Mouse (Mus musculus): ENCODE measurements around the gene Magi1. TPM values are rescaled to one million over a fixed set of nuclear protein-coding genes. Genes with fewer than 3 reads are reported as not detected.

The Magi1 gene
- polyA plus RNA-seq, 1 experiment from 2014 or later, result 19.4 TPM

GRCm38 (mm10) chr6:94101256-94101655 lies 182.5 kb downstream of the Magi1 start:
- Histone ChIP-seq H3K27ac (replicated peaks) (peak overlapping the region; percentile 42; the same call in 1 of the 2 replicates), H3K4me1 (peaks cover 9% of the 10 kb centered on the region), H3K9me3 (replicated peaks) (no peaks in the 10 kb centered on the region), H3K36me3 (no peaks in the 10 kb centered on the region), H3K27me3 (ENCODE audit: low read depth, poor library complexity, severe bottlenecking) (no peaks in the 10 kb centered on the region), H3K4me3 (no peak overlapping the region)
- no peak for DNase-seq (ENCODE audit: low spot score)
- WGBS, result 60% methylated on average over 5 of the region's 5 CpGs

- H3K9me3 ChIP-seq (replicated peaks), result no peaks in the 10 kb centered on the region
- no peak overlapping the region for H3K27ac ChIP-seq (replicated peaks)
- H3K4me3 ChIP-seq, result no peak overlapping the region
- 57% methylated on average over 4 of the region's 4 CpGs for WGBS
- DNase-seq (ENCODE audit: low spot score), result no peak
- peaks cover 36% of the 10 kb centered on the region for H3K4me1 ChIP-seq
- H3K36me3 ChIP-seq, result no peaks in the 10 kb centered on the region
- H3K27me3 ChIP-seq (ENCODE audit: low read depth, poor library complexity, severe bottlenecking), result no peaks in the 10 kb centered on the region
Observed at GRCm38 (mm10) chr6:94094924-94095685, 188.6 kb downstream of the Magi1 start.

- no peaks in the 10 kb centered on the region for H3K9me3 ChIP-seq (replicated peaks)
- H3K36me3 ChIP-seq, result no peaks in the 10 kb centered on the region
- H3K27ac ChIP-seq (replicated peaks), result no peak overlapping the region
- WGBS, result 49% methylated on average over 8 of the region's 8 CpGs
- peaks cover 36% of the 10 kb centered on the region for H3K4me1 ChIP-seq
- H3K27me3 ChIP-seq (ENCODE audit: low read depth, poor library complexity, severe bottlenecking), result no peaks in the 10 kb centered on the region; the same call in 1 of the 2 replicates
- no peak overlapping the region for H3K4me3 ChIP-seq
- no peak for DNase-seq (ENCODE audit: low spot score)
Observed at GRCm38 (mm10) chr6:94092969-94093597, 190.6 kb downstream of the Magi1 start.

GRCm38 (mm10) chr6:94092500-94092899 lies 191.2 kb downstream of the Magi1 start:
- no peak overlapping the region for H3K27ac ChIP-seq (replicated peaks)
- DNase-seq (ENCODE audit: low spot score), result no peak
- H3K4me3 ChIP-seq, result no peak overlapping the region
- H3K4me1 ChIP-seq, result peaks cover 39% of the 10 kb centered on the region
- no peaks in the 10 kb centered on the region for H3K9me3 ChIP-seq (replicated peaks)
- WGBS, result 88% methylated on average over 4 of the region's 4 CpGs
- H3K27me3 ChIP-seq (ENCODE audit: low read depth, poor library complexity, severe bottlenecking), result no peaks in the 10 kb centered on the region; the same call in 1 of the 2 replicates
- H3K36me3 ChIP-seq, result no peaks in the 10 kb centered on the region

- Histone ChIP-seq H3K36me3 (no peaks in the 10 kb centered on the region), H3K27ac (replicated peaks) (no peak overlapping the region), H3K9me3 (replicated peaks) (no peaks in the 10 kb centered on the region; the same call in 1 of the 2 replicates), H3K4me1 (peaks cover 51% of the 10 kb centered on the region), H3K4me3 (no peak overlapping the region), H3K27me3 (ENCODE audit: low read depth, poor library complexity, severe bottlenecking) (peaks cover 7% of the 10 kb centered on the region; the same call in 1 of the 2 replicates)
- DNase-seq (ENCODE audit: low spot score), result no peak
- 72% methylated on average over 2 of the region's 2 CpGs for WGBS
Observed at GRCm38 (mm10) chr6:94086855-94087254, 196.9 kb downstream of the Magi1 start.

- 28% methylated on average over 5 of the region's 5 CpGs for WGBS
- Histone ChIP-seq H3K27me3 (ENCODE audit: low read depth, poor library complexity, severe bottlenecking) (peaks cover 7% of the 10 kb centered on the region; the same call in 1 of the 2 replicates), H3K4me3 (no peak overlapping the region), H3K4me1 (peaks cover 53% of the 10 kb centered on the region), H3K36me3 (no peaks in the 10 kb centered on the region), H3K27ac (replicated peaks) (no peak overlapping the region), H3K9me3 (replicated peaks) (no peaks in the 10 kb centered on the region; the same call in 1 of the 2 replicates)
- DNase-seq (ENCODE audit: low spot score), result peak; percentile 55
Observed at GRCm38 (mm10) chr6:94084752-94085151, 199.0 kb downstream of the Magi1 start.

- Histone ChIP-seq H3K4me1 (peaks cover 64% of the 10 kb centered on the region), H3K27me3 (ENCODE audit: low read depth, poor library complexity, severe bottlenecking) (peaks cover 7% of the 10 kb centered on the region; the same call in 1 of the 2 replicates), H3K4me3 (no peak overlapping the region), H3K9me3 (replicated peaks) (no peaks in the 10 kb centered on the region; the same call in 1 of the 2 replicates), H3K36me3 (no peaks in the 10 kb centered on the region), H3K27ac (replicated peaks) (no peak overlapping the region; the same call in 1 of the 2 replicates)
- WGBS, result 93% methylated on average over 7 of the region's 7 CpGs
- no peak for DNase-seq (ENCODE audit: low spot score)
Observed at GRCm38 (mm10) chr6:94083459-94083858, 200.3 kb downstream of the Magi1 start.

GRCm38 (mm10) chr6:94080933-94081545 lies 202.7 kb downstream of the Magi1 start:
- Histone ChIP-seq H3K4me3 (no peak overlapping the region), H3K4me1 (peaks cover 46% of the 10 kb centered on the region), H3K27ac (replicated peaks) (no peak overlapping the region), H3K27me3 (ENCODE audit: low read depth, poor library complexity, severe bottlenecking) (no peaks in the 10 kb centered on the region), H3K36me3 (no peaks in the 10 kb centered on the region), H3K9me3 (replicated peaks) (no peaks in the 10 kb centered on the region; the same call in 1 of the 2 replicates)
- DNase-seq (ENCODE audit: low spot score), result peak; percentile 67
- WGBS, result 27% methylated on average over 4 of the region's 4 CpGs

GRCm38 (mm10) chr6:94078934-94079333 lies 204.8 kb downstream of the Magi1 start:
- Histone ChIP-seq H3K27ac (replicated peaks) (peak overlapping the region; percentile 13; the same call in 1 of the 2 replicates), H3K4me1 (peaks cover 33% of the 10 kb centered on the region), H3K36me3 (no peaks in the 10 kb centered on the region), H3K27me3 (ENCODE audit: low read depth, poor library complexity, severe bottlenecking) (no peaks in the 10 kb centered on the region), H3K9me3 (replicated peaks) (no peaks in the 10 kb centered on the region; the same call in 1 of the 2 replicates), H3K4me3 (no peak overlapping the region)
- 38% methylated on average over 8 of the region's 8 CpGs for WGBS
- DNase-seq (ENCODE audit: low spot score), result no peak

GRCm38 (mm10) chr6:94077013-94077412 lies 206.7 kb downstream of the Magi1 start:
- no peaks in the 10 kb centered on the region for H3K36me3 ChIP-seq
- 91% methylated on average over 3 of the region's 3 CpGs for WGBS
- H3K27ac ChIP-seq (replicated peaks), result no peak overlapping the region
- peaks cover 19% of the 10 kb centered on the region for H3K4me1 ChIP-seq
- H3K9me3 ChIP-seq (replicated peaks), result no peaks in the 10 kb centered on the region
- no peak overlapping the region for H3K4me3 ChIP-seq
- H3K27me3 ChIP-seq (ENCODE audit: low read depth, poor library complexity, severe bottlenecking), result no peaks in the 10 kb centered on the region
- no peak for DNase-seq (ENCODE audit: low spot score)

- WGBS, result 92% methylated on average over 4 of the region's 4 CpGs
- no peaks in the 10 kb centered on the region for H3K9me3 ChIP-seq (replicated peaks)
- H3K27me3 ChIP-seq (ENCODE audit: low read depth, poor library complexity, severe bottlenecking), result no peaks in the 10 kb centered on the region
- H3K4me1 ChIP-seq, result peaks cover 19% of the 10 kb centered on the region
- DNase-seq (ENCODE audit: low spot score), result no peak
- no peak overlapping the region for H3K4me3 ChIP-seq
- no peak overlapping the region for H3K27ac ChIP-seq (replicated peaks)
- no peaks in the 10 kb centered on the region for H3K36me3 ChIP-seq
Observed at GRCm38 (mm10) chr6:94075990-94076389, 207.7 kb downstream of the Magi1 start.

- no peak overlapping the region for H3K27ac ChIP-seq (replicated peaks)
- no peaks in the 10 kb centered on the region for H3K9me3 ChIP-seq (replicated peaks)
- H3K4me3 ChIP-seq, result no peak overlapping the region
- 74% methylated on average over 8 of the region's 8 CpGs for WGBS
- H3K4me1 ChIP-seq, result peaks cover 19% of the 10 kb centered on the region
- no peak for DNase-seq (ENCODE audit: low spot score)
- no peaks in the 10 kb centered on the region for H3K27me3 ChIP-seq (ENCODE audit: low read depth, poor library complexity, severe bottlenecking)
- no peaks in the 10 kb centered on the region for H3K36me3 ChIP-seq
Observed at GRCm38 (mm10) chr6:94075228-94075627, 208.5 kb downstream of the Magi1 start.

All from midbrain, embryonic 10.5 days (tissue).